Comparison of ENCODE assay signal across 16 mouse cellular contexts in genomic region chr8:93454258-93454877, GRCm38 (mm10).
"Had no signal": no experiment of that assay in that cellular context is flagged by ENCODE, and none has a peak within 500 bp of the region (broad histone marks: within the 10 kb centered on the region; RNA-seq: fewer than 3 reads in every experiment).

No protein-coding gene starts in this region.

- H3K4me3 ChIP-seq: neural tube, embryonic 13.5 days; neural tube, embryonic 15.5 days; stomach, embryonic 15.5 days had no signal

- H3K4me1 ChIP-seq: neural tube, embryonic 13.5 days; neural tube, embryonic 15.5 days; stomach, embryonic 15.5 days had no signal

- H3K27ac ChIP-seq: neural tube, embryonic 13.5 days; neural tube, embryonic 15.5 days; stomach, embryonic 15.5 days; stomach, postnatal 0 days had no signal

- DNase-seq: retina, postnatal 1 day; right cerebral cortex, adult 18-20 months; right cerebral cortex, postnatal 14 days; right cerebral cortex, postnatal 25 days; right cerebral cortex, postnatal 4 days; spleen, adult 18-20 months; thymus, adult 18-20 months; thymus, adult 2 months; thymus, postnatal 14 days; thymus, postnatal 25 days; thymus, postnatal 36 days; thymus, postnatal 4 days had no signal

- H3K4me2 ChIP-seq: neural tube, embryonic 13.5 days; neural tube, embryonic 15.5 days; stomach, embryonic 15.5 days had no signal

- H3K36me3 ChIP-seq: neural tube, embryonic 13.5 days; neural tube, embryonic 15.5 days; stomach, embryonic 15.5 days had no signal

- H3K27me3 ChIP-seq: neural tube, embryonic 13.5 days; neural tube, embryonic 15.5 days; stomach, embryonic 15.5 days had no signal

- H3K9ac ChIP-seq: neural tube, embryonic 13.5 days; neural tube, embryonic 15.5 days; stomach, embryonic 15.5 days had no signal

- H3K9me3 ChIP-seq: neural tube, embryonic 13.5 days; neural tube, embryonic 15.5 days; stomach, embryonic 15.5 days had no signal
